Mouse (Mus musculus): Measurements from ENCODE around the gene Slc27a4.

The Slc27a4 gene

DNA sequence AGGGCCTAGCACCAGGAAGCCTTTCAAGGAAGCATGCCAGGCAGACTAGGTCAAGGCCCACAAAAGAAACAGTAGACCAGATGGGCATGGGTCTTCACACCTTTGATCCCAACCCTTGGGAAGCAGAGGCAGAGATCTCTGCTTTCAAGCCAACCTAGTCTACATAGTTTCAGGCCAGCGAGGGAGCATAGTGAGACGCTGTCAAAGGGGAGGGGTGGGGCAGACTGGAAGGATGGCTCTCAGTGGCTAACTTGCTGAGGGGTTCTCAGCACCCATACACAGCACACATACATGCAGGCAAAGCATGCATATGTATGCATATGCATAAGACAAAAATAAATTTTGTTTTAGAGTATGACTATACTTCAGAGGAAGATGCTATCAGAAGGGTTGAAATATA lies 16.9 kb downstream of the Slc27a4 start:
- intact Hi-C loops (cut with DNase I): loop anchor here (2.0 to 5.0 kb wide), 2 partner anchors 38 to 55 kb away; no protein-coding TSS in a partner anchor

- intact Hi-C loops (cut with DNase I): no loop called here
Observed at GRCm38 (mm10) chr2:29820025-29820817, 17.8 kb downstream of the Slc27a4 start, which contains the start of gene Urm1. Urm1 (plus strand) TSS chr2:29820075.

DNA sequence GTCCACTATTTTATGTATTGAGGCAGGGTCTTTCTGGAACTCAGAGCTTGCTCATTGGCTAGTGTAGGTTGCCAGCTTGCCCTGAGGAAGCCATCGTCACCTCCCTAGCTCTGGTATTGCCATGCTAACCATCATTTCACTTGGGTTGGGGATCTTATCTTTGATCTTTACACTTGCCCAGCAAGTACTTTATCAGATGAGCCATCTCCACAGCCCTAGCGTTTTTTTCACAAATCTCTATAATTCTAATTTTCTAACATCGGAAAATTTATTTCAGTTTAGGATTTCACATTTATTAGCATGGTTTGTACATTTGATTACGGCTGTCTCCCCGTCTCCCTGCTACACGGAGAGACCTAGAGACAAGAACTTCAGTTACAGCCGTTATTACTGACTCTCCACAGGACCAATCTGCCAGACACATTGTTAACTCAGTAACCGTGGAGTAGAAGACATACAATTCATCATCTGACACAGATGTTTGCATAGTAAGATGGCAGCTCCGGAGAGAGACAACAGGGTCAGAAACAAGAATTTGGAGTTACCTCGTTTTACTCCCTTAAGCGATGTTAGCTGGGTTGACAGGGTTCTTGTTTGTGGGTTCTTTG lies 24.0 kb downstream of the Slc27a4 start:
- intact Hi-C loops (cut with DNase I): no loop called here

- intact Hi-C loops (cut with DNase I): no loop called here
Observed at GRCm38 (mm10) chr2:29826926-29827708, 24.7 kb downstream of the Slc27a4 start.

DNA sequence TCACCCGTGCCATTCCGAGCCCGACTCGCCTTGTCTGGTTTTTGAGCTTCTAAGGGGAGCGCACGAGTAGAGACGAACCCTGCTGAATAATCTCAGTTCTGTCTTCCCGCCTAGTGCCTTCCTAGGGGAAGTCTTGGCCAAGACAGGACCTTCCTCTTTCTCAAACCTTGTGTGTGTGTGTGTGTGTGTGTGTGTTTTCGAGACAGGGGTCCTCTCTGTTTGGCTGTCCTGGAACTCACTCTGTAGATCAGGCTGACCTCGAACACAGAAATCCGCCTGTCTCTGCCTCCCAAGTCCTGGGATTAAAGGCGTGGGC lies 25.2 kb downstream of the Slc27a4 start:
- intact Hi-C loops (cut with DNase I): no loop called here

GRCm38 (mm10) chr2:29831106-29831505 lies 28.7 kb downstream of the Slc27a4 start:
- intact Hi-C loops (cut with DNase I): no loop called here

DNA sequence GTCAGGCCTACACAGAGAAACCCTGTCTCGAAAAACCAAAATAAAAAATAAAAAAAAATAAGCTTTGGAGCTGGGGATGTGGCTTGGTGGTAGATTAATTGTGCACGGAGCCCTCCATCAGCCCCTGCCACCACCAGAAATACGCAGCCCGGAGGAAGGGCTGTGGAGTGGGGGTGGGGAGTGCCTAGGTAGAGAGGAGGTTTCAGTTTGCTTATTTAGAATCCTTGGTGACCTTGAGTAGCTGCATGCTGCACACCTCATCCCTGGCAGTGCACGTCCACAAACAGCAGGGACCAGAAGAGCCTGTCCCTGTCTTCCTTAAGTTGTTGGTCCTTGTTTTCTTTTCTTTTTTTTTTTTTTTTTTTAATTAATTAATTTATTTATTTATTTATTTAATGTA lies 31.4 kb downstream of the Slc27a4 start:
- intact Hi-C loops (cut with DNase I): no loop called here

- intact Hi-C loops (cut with DNase I): no loop called here
Observed at GRCm38 (mm10) chr2:29835391-29835899, 33.0 kb downstream of the Slc27a4 start.

- intact Hi-C loops (cut with DNase I): no loop called here
Observed at GRCm38 (mm10) chr2:29839460-29839859, 37.0 kb downstream of the Slc27a4 start.

- intact Hi-C loops (cut with DNase I): no loop called here
Observed at GRCm38 (mm10) chr2:29843231-29844105, 41.0 kb downstream of the Slc27a4 start.

DNA sequence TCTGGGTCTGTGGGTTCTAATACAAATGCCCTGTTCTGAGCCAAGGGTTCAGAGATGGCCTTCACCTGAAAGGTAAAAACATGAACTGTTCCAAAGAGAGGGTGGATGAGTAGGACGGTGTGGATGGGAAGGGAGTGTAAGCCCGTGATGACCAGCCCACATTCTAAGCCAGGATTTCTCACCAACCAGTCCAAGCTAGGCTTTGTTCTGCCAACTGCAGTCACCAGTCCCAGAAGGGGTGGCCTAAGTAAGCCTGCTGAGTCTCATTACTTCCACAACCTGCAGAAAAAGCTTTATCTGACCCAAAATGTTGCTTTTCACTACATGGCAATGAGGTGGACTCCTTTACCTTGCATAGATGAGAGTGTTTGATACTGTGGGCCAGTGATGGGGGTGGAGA lies 41.7 kb downstream of the Slc27a4 start:
- intact Hi-C loops (cut with DNase I): no loop called here

- intact Hi-C loops (cut with DNase I): no loop called here
Observed at GRCm38 (mm10) chr2:29844661-29845060, 42.2 kb downstream of the Slc27a4 start.

GRCm38 (mm10) chr2:29845636-29846035 lies 43.2 kb downstream of the Slc27a4 start:
- intact Hi-C loops (cut with DNase I): no loop called here

- intact Hi-C loops (cut with DNase I): no loop called here
Observed at GRCm38 (mm10) chr2:29846061-29846853, 43.8 kb downstream of the Slc27a4 start.

GRCm38 (mm10) chr2:29846911-29847310 lies 44.5 kb downstream of the Slc27a4 start:
- intact Hi-C loops (cut with DNase I): no loop called here

DNA sequence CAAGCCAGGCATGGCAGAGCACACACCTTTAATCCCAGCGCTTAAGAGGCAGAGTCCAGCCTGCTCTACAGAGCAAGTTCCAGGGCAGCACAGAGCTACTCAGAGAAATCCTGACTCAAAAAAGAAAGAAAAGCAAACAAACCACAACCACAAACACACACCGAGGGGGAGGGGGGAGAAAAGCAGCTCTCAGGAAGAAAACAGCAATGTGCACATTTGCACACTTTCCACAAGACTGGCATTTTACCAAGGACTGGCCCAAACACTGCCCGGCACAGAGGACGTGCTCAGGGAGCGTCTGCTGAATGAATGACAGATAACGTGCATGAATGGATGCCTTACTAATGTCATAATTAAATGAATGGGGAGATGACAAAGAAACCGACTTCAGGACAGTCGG lies 46.6 kb downstream of the Slc27a4 start:
- intact Hi-C loops (cut with DNase I): no loop called here

DNA sequence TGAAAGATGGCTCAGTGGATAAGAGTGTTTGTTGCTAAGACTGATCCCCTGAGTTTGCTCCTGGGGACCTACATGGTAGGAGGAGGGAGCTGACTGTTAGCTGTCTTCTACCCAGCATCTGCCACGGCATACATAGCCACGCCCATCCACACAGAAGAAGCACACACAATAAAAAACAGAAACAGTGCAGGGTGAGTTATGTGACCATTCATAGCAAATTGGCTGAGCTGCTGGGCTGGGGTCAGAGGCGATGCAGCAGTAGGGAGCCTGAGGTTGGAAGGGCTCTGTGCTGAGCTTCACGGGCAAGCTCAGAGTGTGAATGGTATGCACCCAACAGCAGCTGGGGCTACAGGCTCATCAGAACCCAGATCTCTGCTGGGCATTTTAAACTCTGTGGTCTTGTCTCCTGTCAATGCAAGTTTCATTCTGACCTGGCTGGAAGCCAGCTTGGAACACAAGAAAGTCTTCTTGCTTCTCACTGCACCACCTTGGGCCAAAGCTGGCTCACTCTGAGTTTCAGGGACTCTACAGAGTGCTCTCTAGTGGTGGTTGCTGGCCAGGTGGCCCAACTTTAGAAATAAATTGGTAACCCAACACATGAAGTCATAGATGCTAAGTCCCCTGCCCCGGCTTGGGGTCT lies 47.5 kb downstream of the Slc27a4 start:
- intact Hi-C loops (cut with DNase I): loop anchor here (10.0 kb wide), 1 partner anchor 85 kb away; no protein-coding TSS in a partner anchor

GRCm38 (mm10) chr2:29852957-29853485 lies 50.6 kb downstream of the Slc27a4 start:
- intact Hi-C loops (cut with DNase I): loop anchor here (10.0 kb wide), 1 partner anchor 88 kb away; no protein-coding TSS in a partner anchor

DNA sequence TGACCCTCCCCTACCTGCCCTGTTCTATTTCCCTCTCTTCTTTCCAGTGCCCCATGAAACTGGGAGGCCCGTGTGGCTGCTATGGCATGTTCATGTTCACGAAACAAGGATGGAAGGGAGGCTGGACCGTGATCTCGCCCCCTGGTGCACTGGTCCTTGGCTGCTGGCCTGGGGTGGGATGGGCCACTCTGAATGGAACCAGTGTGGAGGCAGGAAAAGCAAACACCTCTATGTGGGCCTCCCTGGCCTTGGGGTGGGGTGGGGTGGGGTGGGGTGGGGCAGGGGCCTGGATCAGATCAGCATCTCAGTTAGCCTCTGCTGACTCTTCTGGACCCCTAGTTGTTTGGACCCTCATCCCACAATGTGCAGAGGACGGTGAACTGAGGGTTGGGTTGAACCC lies 51.3 kb downstream of the Slc27a4 start:
- intact Hi-C loops (cut with DNase I): loop anchor here (10.0 kb wide), 1 partner anchor 89 kb away; no protein-coding TSS in a partner anchor

Data from adrenal gland (tissue).